Mouse (Mus musculus): Measurements from ENCODE around the gene Zyx. TPM values are rescaled to one million over a fixed set of nuclear protein-coding genes. Genes with fewer than 3 reads are reported as not detected.

Zyx gene
- polyA plus RNA-seq, 1 experiment = 98.6 TPM

- Histone ChIP-seq H3K4me3 (ENCODE audit: insufficient read depth, low read length) (no peak overlapping the region), H3K27ac (ENCODE audit: insufficient read depth, low read depth, low read length) (no peak overlapping the region), H3K4me1 (ENCODE audit: control insufficient read depth, insufficient read depth, low read length) (peaks cover 4% of the 10 kb centered on the region; the same call in 1 of the 2 replicates)
- TF ChIP-seq CTCF (IDR thresholded peaks at IDR 0.05; ENCODE audit: low read depth, low read length) (no peak), POLR2A (IDR thresholded peaks at IDR 0.05; ENCODE audit: borderline replicate concordance, low read depth, low read length) (no peak)
Measured at GRCm38 (mm10) chr6:42374701-42375100, 25.3 kb downstream of the Zyx start.

- H3K4me3 ChIP-seq (ENCODE audit: insufficient read depth, low read length) = no peak overlapping the region
- H3K27ac ChIP-seq (ENCODE audit: insufficient read depth, low read depth, low read length) = no peak overlapping the region
- peaks cover 4% of the 10 kb centered on the region; the same call in 1 of the 2 replicates for H3K4me1 ChIP-seq (ENCODE audit: control insufficient read depth, insufficient read depth, low read length)
- TF ChIP-seq POLR2A (IDR thresholded peaks at IDR 0.05; ENCODE audit: borderline replicate concordance, low read depth, low read length) = no peak
- no peak for TF ChIP-seq CTCF (IDR thresholded peaks at IDR 0.05; ENCODE audit: low read depth, low read length)
Measured at GRCm38 (mm10) chr6:42375131-42375530, 25.7 kb downstream of the Zyx start.

GRCm38 (mm10) chr6:42376016-42376415 lies 26.6 kb downstream of the Zyx start:
- Histone ChIP-seq H3K4me3 (ENCODE audit: insufficient read depth, low read length) (no peak overlapping the region), H3K27ac (ENCODE audit: insufficient read depth, low read depth, low read length) (no peak overlapping the region), H3K4me1 (ENCODE audit: control insufficient read depth, insufficient read depth, low read length) (peaks cover 4% of the 10 kb centered on the region; the same call in 1 of the 2 replicates)
- TF ChIP-seq CTCF (IDR thresholded peaks at IDR 0.05; ENCODE audit: low read depth, low read length) = no peak
- no peak for TF ChIP-seq POLR2A (IDR thresholded peaks at IDR 0.05; ENCODE audit: borderline replicate concordance, low read depth, low read length)

- H3K4me3 ChIP-seq (ENCODE audit: insufficient read depth, low read length) = no peak overlapping the region
Measured at GRCm38 (mm10) chr6:42376504-42377019, 27.1 kb downstream of the Zyx start.

GRCm38 (mm10) chr6:42377280-42377679 lies 27.9 kb downstream of the Zyx start:
- no peak overlapping the region for H3K4me3 ChIP-seq (ENCODE audit: insufficient read depth, low read length)
- H3K27ac ChIP-seq (ENCODE audit: insufficient read depth, low read depth, low read length) = no peak overlapping the region
- TF ChIP-seq CTCF (IDR thresholded peaks at IDR 0.05; ENCODE audit: low read depth, low read length) (no peak), POLR2A (IDR thresholded peaks at IDR 0.05; ENCODE audit: borderline replicate concordance, low read depth, low read length) (no peak)
- peaks cover 4% of the 10 kb centered on the region; the same call in 1 of the 2 replicates for H3K4me1 ChIP-seq (ENCODE audit: control insufficient read depth, insufficient read depth, low read length)

More at GRCm38 (mm10) chr6:42376504-42377019, 27.1 kb downstream of the Zyx start:
- TF ChIP-seq POLR2A (IDR thresholded peaks at IDR 0.05; ENCODE audit: borderline replicate concordance, low read depth, low read length) (no peak), CTCF (IDR thresholded peaks at IDR 0.05; ENCODE audit: low read depth, low read length) (no peak)
- peaks cover 4% of the 10 kb centered on the region; the same call in 1 of the 2 replicates for H3K4me1 ChIP-seq (ENCODE audit: control insufficient read depth, insufficient read depth, low read length)
- H3K27ac ChIP-seq (ENCODE audit: insufficient read depth, low read depth, low read length) = no peak overlapping the region

GRCm38 (mm10) chr6:42379551-42379950 lies 30.1 kb downstream of the Zyx start:
- TF ChIP-seq CTCF (IDR thresholded peaks at IDR 0.05; ENCODE audit: low read depth, low read length) = no peak
- TF ChIP-seq POLR2A (IDR thresholded peaks at IDR 0.05; ENCODE audit: borderline replicate concordance, low read depth, low read length) = no peak
- Histone ChIP-seq H3K27ac (ENCODE audit: insufficient read depth, low read depth, low read length) (no peak overlapping the region), H3K4me1 (ENCODE audit: control insufficient read depth, insufficient read depth, low read length) (no peaks in the 10 kb centered on the region), H3K4me3 (ENCODE audit: insufficient read depth, low read length) (no peak overlapping the region)

- TF ChIP-seq POLR2A (IDR thresholded peaks at IDR 0.05; ENCODE audit: borderline replicate concordance, low read depth, low read length) (no peak), CTCF (IDR thresholded peaks at IDR 0.05; ENCODE audit: low read depth, low read length) (no peak)
- no peak overlapping the region for H3K4me3 ChIP-seq (ENCODE audit: insufficient read depth, low read length)
- no peak overlapping the region for H3K27ac ChIP-seq (ENCODE audit: insufficient read depth, low read depth, low read length)
- no peaks in the 10 kb centered on the region for H3K4me1 ChIP-seq (ENCODE audit: control insufficient read depth, insufficient read depth, low read length)
Measured at GRCm38 (mm10) chr6:42380416-42381144, 31.1 kb downstream of the Zyx start.

- Histone ChIP-seq H3K27ac (ENCODE audit: insufficient read depth, low read depth, low read length) (no peak overlapping the region), H3K4me3 (ENCODE audit: insufficient read depth, low read length) (no peak overlapping the region), H3K4me1 (ENCODE audit: control insufficient read depth, insufficient read depth, low read length) (no peaks in the 10 kb centered on the region)
- no peak for TF ChIP-seq CTCF (IDR thresholded peaks at IDR 0.05; ENCODE audit: low read depth, low read length)
- TF ChIP-seq POLR2A (IDR thresholded peaks at IDR 0.05; ENCODE audit: borderline replicate concordance, low read depth, low read length) = no peak
Measured at GRCm38 (mm10) chr6:42381221-42381620, 31.8 kb downstream of the Zyx start.

- no peak for TF ChIP-seq CTCF (IDR thresholded peaks at IDR 0.05; ENCODE audit: low read depth, low read length)
- TF ChIP-seq POLR2A (IDR thresholded peaks at IDR 0.05; ENCODE audit: borderline replicate concordance, low read depth, low read length) = no peak
Measured at GRCm38 (mm10) chr6:42381916-42382381, 32.5 kb downstream of the Zyx start.

GRCm38 (mm10) chr6:42383360-42383759 lies 33.9 kb downstream of the Zyx start:
- no peak for TF ChIP-seq CTCF (IDR thresholded peaks at IDR 0.05; ENCODE audit: low read depth, low read length)
- no peak for TF ChIP-seq POLR2A (IDR thresholded peaks at IDR 0.05; ENCODE audit: borderline replicate concordance, low read depth, low read length)
- H3K4me3 ChIP-seq (ENCODE audit: insufficient read depth, low read length) = no peak overlapping the region
- no peaks in the 10 kb centered on the region for H3K4me1 ChIP-seq (ENCODE audit: control insufficient read depth, insufficient read depth, low read length)
- H3K27ac ChIP-seq (ENCODE audit: insufficient read depth, low read depth, low read length) = no peak overlapping the region

More at GRCm38 (mm10) chr6:42381916-42382381, 32.5 kb downstream of the Zyx start:
- Histone ChIP-seq H3K4me1 (ENCODE audit: control insufficient read depth, insufficient read depth, low read length) (no peaks in the 10 kb centered on the region), H3K27ac (ENCODE audit: insufficient read depth, low read depth, low read length) (no peak overlapping the region), H3K4me3 (ENCODE audit: insufficient read depth, low read length) (no peak overlapping the region)
